Mouse (Mus musculus) CH12.LX (cell line): ENCODE results near the gene Trim43a.
"Not testable (repeated sequence)": the region's sequence is repeated elsewhere in the genome, so short reads cannot be mapped to it uniquely, and the experiment has no call there.

Source experiments
- CHD2 ChIP-seq: IDR thresholded peaks from 2 replicates; pipeline ENCODE4 v1.6.1; 2011; ENCODE audit warnings: low read length, improper control_type of control experiment
- CTCF ChIP-seq, 2 experiments: IDR thresholded peaks in 1 of 2; conservative IDR thresholded peaks in 1 of 2; 2 replicates each; pipeline ENCODE4 v1.5.1; 2011 to 2012; ENCODE audit warnings: low read depth in 2 of 2, low read length in 2 of 2, improper control_type of control experiment in 1 of 2, inconsistent platforms in 1 of 2, mild to moderate bottlenecking in 1 of 2, moderate library complexity in 1 of 2
- HCFC1 ChIP-seq: IDR thresholded peaks from 2 replicates; pipeline ENCODE4 v1.6.1; 2012; ENCODE audit warnings: low read depth, mild to moderate bottlenecking, inconsistent platforms, low read length, improper control_type of control experiment
- POLR2A ChIP-seq: IDR thresholded peaks from 2 replicates; pipeline ENCODE4 v1.6.1; 2011; ENCODE audit warnings: low read depth, mild to moderate bottlenecking, improper control_type of control experiment, low read length
- SMC3 ChIP-seq: IDR thresholded peaks from 2 replicates; pipeline ENCODE4 v1.6.1; 2011; ENCODE audit warnings: low read depth, low read length, improper control_type of control experiment
- ZC3H11A ChIP-seq: IDR thresholded peaks from 2 replicates; pipeline ENCODE4 v1.6.1; 2012; ENCODE audit warnings: low read depth, mild to moderate bottlenecking, inconsistent platforms, low read length, improper control_type of control experiment

DNA sequence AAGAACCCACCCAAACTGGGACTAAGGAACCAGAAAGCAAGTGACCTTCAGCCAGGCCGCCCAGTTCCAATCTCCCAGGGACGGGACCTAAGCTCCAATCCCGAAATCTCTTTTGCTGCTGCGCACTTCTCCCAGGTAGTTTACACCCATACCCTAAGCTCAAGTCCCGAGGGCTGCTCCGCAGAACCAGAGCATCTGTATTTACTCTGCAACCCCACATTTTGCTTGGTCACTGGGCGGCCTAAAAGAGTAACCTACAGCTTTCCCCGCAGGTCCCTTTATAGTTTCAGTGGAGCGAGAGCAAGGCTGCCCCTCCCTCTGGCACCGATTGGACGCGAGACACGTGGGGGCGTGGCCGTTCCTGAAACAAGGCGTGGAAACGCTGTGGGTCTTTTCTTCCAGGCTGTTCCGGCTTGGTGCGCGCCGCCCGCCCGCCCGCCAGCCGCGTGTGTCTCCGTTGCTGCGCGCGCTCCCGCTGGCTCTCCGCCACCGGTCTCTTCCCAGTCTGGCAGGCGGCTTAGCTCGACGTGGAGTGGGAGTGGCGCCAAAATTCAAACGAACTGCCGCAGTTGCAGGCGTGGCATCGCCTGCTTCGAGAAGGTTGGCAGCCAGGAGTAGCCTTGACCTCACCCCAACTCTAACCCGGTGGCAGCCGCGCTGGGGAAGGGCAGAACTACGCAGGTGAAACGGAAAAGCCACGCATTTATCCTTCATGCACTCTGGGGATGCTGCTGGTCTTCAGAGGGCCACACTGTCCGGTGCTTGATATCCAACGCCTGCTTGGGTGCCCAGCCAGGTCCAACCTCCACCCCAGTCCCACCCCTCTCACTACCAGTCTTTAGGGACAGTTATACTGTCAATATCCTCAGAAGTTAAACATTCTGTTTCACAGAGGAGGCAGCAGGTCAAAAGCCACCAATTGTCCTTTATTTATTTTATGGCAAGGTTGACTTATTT, 18.8 kb downstream of the Trim43a start:
- not testable (repeated sequence) for TF ChIP-seq ZC3H11A; CTCF (conservative IDR thresholded peaks at IDR 0.05 in 1 of 2, IDR thresholded peaks at IDR 0.05 in 1 of 2; ENCODE audit: low read depth in 2 of 2, low read length in 2 of 2); CHD2; HCFC1; SMC3
- TF ChIP-seq POLR2A = peak; percentile 67
